Mouse (Mus musculus) forelimb bud, embryonic 11.5 days (tissue): ENCODE measurements at regions not wholly inside any gene's neighbourhood (a gene's known extent, or its start where the extent isn't known, plus 50 kb on each side); places are given as distances from the start of the nearest gene placed in this dataset.

Experiments
- DNase-seq: peaks from one replicate; pipeline ENCODE4 v3.0.0-alpha.2; 2012; ENCODE audit warnings: low read depth, low spot score

GRCm38 (mm10) chr4:105555941-105556340 is 233.7 kb upstream of the Gm12728 start:
- no peak for DNase-seq

- no peak for DNase-seq
Measured at GRCm38 (mm10) chr4:105557396-105557795, 232.3 kb upstream of the Gm12728 start.

GRCm38 (mm10) chr4:105560055-105560454 is 229.6 kb upstream of the Gm12728 start:
- DNase-seq = no peak

GRCm38 (mm10) chr4:105560781-105561180 is 228.9 kb upstream of the Gm12728 start:
- DNase-seq = no peak

GRCm38 (mm10) chr4:105561611-105562010 is 228.1 kb upstream of the Gm12728 start:
- no peak for DNase-seq

- no peak for DNase-seq
Measured at GRCm38 (mm10) chr4:105565796-105566195, 223.9 kb upstream of the Gm12728 start.

- no peak for DNase-seq
Measured at GRCm38 (mm10) chr4:105566513-105567457, 222.9 kb upstream of the Gm12728 start.

- DNase-seq = no peak
Measured at GRCm38 (mm10) chr4:105569671-105570070, 220.0 kb upstream of the Gm12728 start.

- DNase-seq = peak; percentile 19
Measured at GRCm38 (mm10) chr4:105575550-105575949, 214.1 kb upstream of the Gm12728 start.

- DNase-seq = no peak
Measured at GRCm38 (mm10) chr4:105580987-105581386, 208.7 kb upstream of the Gm12728 start.

- no peak for DNase-seq
Measured at GRCm38 (mm10) chr4:105584329-105584925, 205.2 kb upstream of the Gm12728 start.

GRCm38 (mm10) chr4:105603661-105604060 is 186.0 kb upstream of the Gm12728 start:
- no peak for DNase-seq

GRCm38 (mm10) chr4:105604607-105605006 is 185.1 kb upstream of the Gm12728 start:
- no peak for DNase-seq

GRCm38 (mm10) chr4:105606731-105607130 is 182.9 kb upstream of the Gm12728 start:
- peak; percentile 24 for DNase-seq

- no peak for DNase-seq
Measured at GRCm38 (mm10) chr4:105610917-105611316, 178.8 kb upstream of the Gm12728 start.

GRCm38 (mm10) chr4:105614390-105614789 is 175.3 kb upstream of the Gm12728 start:
- no peak for DNase-seq

- no peak for DNase-seq
Measured at GRCm38 (mm10) chr4:105626371-105627320, 163.0 kb upstream of the Gm12728 start.

GRCm38 (mm10) chr4:105629581-105629980 is 160.1 kb upstream of the Gm12728 start:
- no peak for DNase-seq

GRCm38 (mm10) chr4:105630595-105631369 is 158.9 kb upstream of the Gm12728 start:
- DNase-seq = no peak

GRCm38 (mm10) chr4:105632581-105633358 is 156.9 kb upstream of the Gm12728 start:
- DNase-seq = no peak
